Mouse (Mus musculus) C2C12 (cell line): Measurements from ENCODE around the gene Gm43517.

ENCODE experiments used
- CEBPB ChIP-seq: IDR thresholded peaks from one replicate; pipeline ENCODE4 v1.6.1; 2011; ENCODE audit warnings: low read depth, mild to moderate bottlenecking, control low read depth, moderate library complexity
- CTCF ChIP-seq: IDR thresholded peaks from one replicate; pipeline ENCODE4 v1.5.1; 2011; ENCODE audit not compliant: control insufficient read depth, insufficient read depth, insufficient read length
- FOSL1 ChIP-seq: IDR thresholded peaks from one replicate; pipeline ENCODE4 v1.8.0; 2011; ENCODE audit warnings: mild to moderate bottlenecking, low read length; ENCODE audit not compliant: poor library complexity, insufficient read depth, severe bottlenecking
- MYOG ChIP-seq: IDR thresholded peaks from one replicate; pipeline ENCODE4 v1.6.1; 2011; ENCODE audit not compliant: control insufficient read depth, insufficient read length; ENCODE audit errors: extremely low read depth
- USF1 ChIP-seq: IDR thresholded peaks from one replicate; pipeline ENCODE4 v1.6.1; 2011; ENCODE audit warnings: low read depth, mild to moderate bottlenecking, control low read depth, moderate library complexity

- TF ChIP-seq USF1 (no peak), CTCF (no peak), CEBPB (no peak), FOSL1 (no peak), MYOG (no peak)
Measured at GRCm38 (mm10) chr12:49394836-49395235, 9.9 kb downstream of the Gm43517 start.
